Mouse (Mus musculus): ENCODE results near the gene Tmem136.

DNA sequence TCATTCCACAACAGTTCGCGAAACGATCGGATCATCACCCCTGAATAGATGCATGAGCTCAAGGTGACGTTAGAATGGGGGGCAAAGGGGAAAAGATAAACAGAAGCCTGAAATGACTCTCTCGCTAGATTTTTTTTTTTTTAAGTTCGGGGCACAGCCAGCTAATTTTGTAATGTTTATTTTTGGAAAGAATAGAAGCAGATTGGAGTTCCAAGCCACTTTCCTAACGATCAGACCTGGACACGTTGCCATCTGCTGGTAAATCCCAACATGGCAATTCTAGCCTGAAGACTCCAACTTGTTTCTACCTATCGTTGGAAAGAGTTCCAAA is 9.2 kb downstream of the Tmem136 start, which contains the start of gene Arhgef12:
- peak; percentile 14 to 40 (median 29); a peak in 4 of 6 replicates for TF ChIP-seq CTCF (IDR thresholded peaks at IDR 0.05 in 2 of 3, conservative IDR thresholded peaks at IDR 0.05 in 1 of 3; ENCODE audit: control insufficient read depth in 1 of 3, insufficient read depth in 1 of 3, low read depth in 2 of 3, low read length in 3 of 3, poor library complexity in 1 of 3, severe bottlenecking in 1 of 3)
- TF ChIP-seq HCFC1 (IDR thresholded peaks at IDR 0.05; ENCODE audit: low read depth, low read length): no peak
- TF ChIP-seq ZNF384 (IDR thresholded peaks at IDR 0.05; ENCODE audit: low read depth, low read length): no peak
